Mouse (Mus musculus): ENCODE measurements around the gene Usp20. TPM values are rescaled to one million over a fixed set of nuclear protein-coding genes. Genes with fewer than 3 reads are reported as not detected.
A peak's percentile ranks its signal among the peaks of the same experiment; 100 is the strongest.
"Not testable (repeated sequence)": the region's sequence is repeated elsewhere in the genome, so short reads cannot be mapped to it uniquely, and the experiment has no call there.

Gene Usp20
- polyA plus RNA-seq (2016; fragmentation: Nextera tagmentation; extraction: Ambion mirVana), result 15.7 and 21.5 TPM in 2 replicates

GRCm38 (mm10) chr2:30981790-30982513 is at the start of gene Usp20, which contains the start of gene BC005624:
Gene Usp20, plus strand, starts transcription at chr2:30982279.
Gene BC005624, minus strand, starts transcription at chr2:30982201.
- under 1% methylated on average over 66 of the region's 66 CpGs for WGBS

GRCm38 (mm10) chr2:30933032-30933431 is 49.0 kb upstream of the Usp20 start:
- H3K9me3 ChIP-seq, result no peaks in the 10 kb centered on the region
- WGBS, result 78% methylated on average over 6 of the region's 6 CpGs
- H3K4me3 ChIP-seq, result no peak overlapping the region
- no peak for DNase-seq (ENCODE audit: low spot score)
- no peak overlapping the region for H3K27ac ChIP-seq
- H3K27me3 ChIP-seq (ENCODE audit: insufficient read depth, poor library complexity, severe bottlenecking), result peaks cover 7% of the 10 kb centered on the region; the same call in 1 of the 2 replicates
- H3K4me1 ChIP-seq, result peaks cover 17% of the 10 kb centered on the region
- H3K36me3 ChIP-seq, result no peaks in the 10 kb centered on the region

More at GRCm38 (mm10) chr2:30981790-30982513, at the start of gene Usp20, which contains the start of gene BC005624:
- H3K4me3 ChIP-seq, result peak within 1 kb of the TSS; percentile 85
- no peaks in the 10 kb centered on the region for H3K27me3 ChIP-seq (ENCODE audit: insufficient read depth, poor library complexity, severe bottlenecking)
- no peaks in the 10 kb centered on the region for H3K9me3 ChIP-seq
- H3K4me1 ChIP-seq, result peaks cover 34% of the 10 kb centered on the region
- peak; percentile 100 for DNase-seq (ENCODE audit: low spot score)
- peak within 1 kb of the TSS; percentile 85 for H3K27ac ChIP-seq
- H3K36me3 ChIP-seq, result peaks cover 32% of the 10 kb centered on the region

GRCm38 (mm10) chr2:30933917-30934450 is 48.1 kb upstream of the Usp20 start:
- DNase-seq (ENCODE audit: low spot score), result peak; percentile 88
- Histone ChIP-seq H3K4me3 (no peak overlapping the region), H3K36me3 (no peaks in the 10 kb centered on the region), H3K27ac (no peak overlapping the region), H3K27me3 (ENCODE audit: insufficient read depth, poor library complexity, severe bottlenecking) (peaks cover 7% of the 10 kb centered on the region; the same call in 1 of the 2 replicates), H3K4me1 (peaks cover 10% of the 10 kb centered on the region), H3K9me3 (no peaks in the 10 kb centered on the region)
- 20% methylated on average over 7 of the region's 7 CpGs for WGBS

GRCm38 (mm10) chr2:30936808-30937207 is 45.3 kb upstream of the Usp20 start:
- WGBS, result 75% methylated on average over 3 of the region's 3 CpGs
- no peak for DNase-seq (ENCODE audit: low spot score)
- Histone ChIP-seq H3K36me3 (no peaks in the 10 kb centered on the region), H3K4me3 (no peak overlapping the region), H3K27ac (no peak overlapping the region), H3K9me3 (no peaks in the 10 kb centered on the region), H3K4me1 (no peaks in the 10 kb centered on the region), H3K27me3 (ENCODE audit: insufficient read depth, poor library complexity, severe bottlenecking) (peaks cover 4% of the 10 kb centered on the region; the same call in 1 of the 2 replicates)

GRCm38 (mm10) chr2:30937731-30938130 is 44.3 kb upstream of the Usp20 start:
- H3K4me3 ChIP-seq, result no peak overlapping the region
- WGBS, result 74% methylated on average over 8 of the region's 8 CpGs
- no peaks in the 10 kb centered on the region for H3K36me3 ChIP-seq
- H3K27ac ChIP-seq, result no peak overlapping the region
- H3K4me1 ChIP-seq, result no peaks in the 10 kb centered on the region
- H3K9me3 ChIP-seq, result no peaks in the 10 kb centered on the region
- peaks cover 4% of the 10 kb centered on the region; the same call in 1 of the 2 replicates for H3K27me3 ChIP-seq (ENCODE audit: insufficient read depth, poor library complexity, severe bottlenecking)
- no peak for DNase-seq (ENCODE audit: low spot score)

- no peak overlapping the region for H3K27ac ChIP-seq
- H3K9me3 ChIP-seq, result no peaks in the 10 kb centered on the region
- 48% methylated on average over 4 of the region's 4 CpGs for WGBS
- H3K4me1 ChIP-seq, result no peaks in the 10 kb centered on the region
- peaks cover 4% of the 10 kb centered on the region; the same call in 1 of the 2 replicates for H3K27me3 ChIP-seq (ENCODE audit: insufficient read depth, poor library complexity, severe bottlenecking)
- H3K36me3 ChIP-seq, result no peaks in the 10 kb centered on the region
- no peak overlapping the region for H3K4me3 ChIP-seq
- no peak for DNase-seq (ENCODE audit: low spot score)
Observed at GRCm38 (mm10) chr2:30938574-30938991, 43.5 kb upstream of the Usp20 start.

GRCm38 (mm10) chr2:30941586-30941985 is 40.5 kb upstream of the Usp20 start:
- no peaks in the 10 kb centered on the region for H3K4me1 ChIP-seq
- DNase-seq (ENCODE audit: low spot score), result no peak
- no peaks in the 10 kb centered on the region for H3K36me3 ChIP-seq
- H3K27ac ChIP-seq, result no peak overlapping the region
- H3K4me3 ChIP-seq, result no peak overlapping the region
- WGBS, result 90% methylated on average over 5 of the region's 5 CpGs
- H3K27me3 ChIP-seq (ENCODE audit: insufficient read depth, poor library complexity, severe bottlenecking), result no peaks in the 10 kb centered on the region
- H3K9me3 ChIP-seq, result no peaks in the 10 kb centered on the region

GRCm38 (mm10) chr2:30942116-30942515 is 40.0 kb upstream of the Usp20 start:
- not testable (repeated sequence) for H3K27me3 ChIP-seq (ENCODE audit: insufficient read depth, poor library complexity, severe bottlenecking); DNase-seq (ENCODE audit: low spot score); H3K9me3 ChIP-seq; H3K4me3 ChIP-seq; H3K36me3 ChIP-seq; H3K27ac ChIP-seq; H3K4me1 ChIP-seq
- 47% methylated on average over 7 of the region's 7 CpGs for WGBS

- H3K4me3 ChIP-seq, result peak overlapping the region; percentile 43
- no peaks in the 10 kb centered on the region for H3K4me1 ChIP-seq
- peak; percentile 90 for DNase-seq (ENCODE audit: low spot score)
- no peaks in the 10 kb centered on the region for H3K27me3 ChIP-seq (ENCODE audit: insufficient read depth, poor library complexity, severe bottlenecking)
- H3K36me3 ChIP-seq, result no peaks in the 10 kb centered on the region
- 30% methylated on average over 16 of the region's 16 CpGs for WGBS
- H3K9me3 ChIP-seq, result no peaks in the 10 kb centered on the region
- H3K27ac ChIP-seq, result 0 out of 2 replicates have a peak overlapping the region, but pooled peaks have one; percentile 37
Observed at GRCm38 (mm10) chr2:30942603-30943011, 39.5 kb upstream of the Usp20 start.

GRCm38 (mm10) chr2:30952457-30952823 is 29.6 kb upstream of the Usp20 start:
- 33% methylated on average over 5 of the region's 5 CpGs for WGBS
- Histone ChIP-seq H3K36me3 (peaks cover 30% of the 10 kb centered on the region), H3K9me3 (no peaks in the 10 kb centered on the region), H3K27me3 (ENCODE audit: insufficient read depth, poor library complexity, severe bottlenecking) (no peaks in the 10 kb centered on the region), H3K27ac (peak overlapping the region; percentile 95), H3K4me1 (peaks cover 33% of the 10 kb centered on the region), H3K4me3 (peak overlapping the region; percentile 96)
- DNase-seq (ENCODE audit: low spot score), result no peak

- no peaks in the 10 kb centered on the region for H3K27me3 ChIP-seq (ENCODE audit: insufficient read depth, poor library complexity, severe bottlenecking)
- no peaks in the 10 kb centered on the region for H3K9me3 ChIP-seq
- WGBS, result under 1% methylated on average over 60 of the region's 60 CpGs
- peak; percentile 94 for DNase-seq (ENCODE audit: low spot score)
- H3K4me3 ChIP-seq, result peak within 1 kb of the TSS; percentile 96
- H3K4me1 ChIP-seq, result peaks cover 33% of the 10 kb centered on the region
- H3K36me3 ChIP-seq, result peaks cover 36% of the 10 kb centered on the region
- H3K27ac ChIP-seq, result peak within 1 kb of the TSS; percentile 95
Observed at GRCm38 (mm10) chr2:30952824-30953490, 29.1 kb upstream of the Usp20 start, which contains the start of gene Tor1b. Gene Tor1b, plus strand, starts transcription at chr2:30952959.

GRCm38 (mm10) chr2:30954797-30955196 is 27.3 kb upstream of the Usp20 start:
- Histone ChIP-seq H3K27ac (no peak overlapping the region), H3K4me3 (peak overlapping the region; percentile 96)

GRCm38 (mm10) chr2:30957511-30957910 is 24.6 kb upstream of the Usp20 start:
- H3K9me3 ChIP-seq, result no peaks in the 10 kb centered on the region
- H3K27ac ChIP-seq, result no peak overlapping the region
- H3K36me3 ChIP-seq, result peaks cover 81% of the 10 kb centered on the region
- WGBS, result 85% methylated on average over 4 of the region's 4 CpGs
- H3K4me1 ChIP-seq, result peaks cover 30% of the 10 kb centered on the region
- DNase-seq (ENCODE audit: low spot score), result no peak
- no peaks in the 10 kb centered on the region for H3K27me3 ChIP-seq (ENCODE audit: insufficient read depth, poor library complexity, severe bottlenecking)
- H3K4me3 ChIP-seq, result no peak overlapping the region

More at GRCm38 (mm10) chr2:30954797-30955196, 27.3 kb upstream of the Usp20 start:
- 67% methylated on average over 6 of the region's 6 CpGs for WGBS
- H3K9me3 ChIP-seq, result no peaks in the 10 kb centered on the region
- no peak for DNase-seq (ENCODE audit: low spot score)
- H3K27me3 ChIP-seq (ENCODE audit: insufficient read depth, poor library complexity, severe bottlenecking), result no peaks in the 10 kb centered on the region
- H3K36me3 ChIP-seq, result peaks cover 54% of the 10 kb centered on the region
- peaks cover 33% of the 10 kb centered on the region for H3K4me1 ChIP-seq

Measured in heart, embryonic 10.5 days (tissue).